Mouse (Mus musculus): ENCODE results near the gene Gpr61. TPM values are rescaled to one million over a fixed set of nuclear protein-coding genes. Genes with fewer than 3 reads are reported as not detected.

Gpr61 gene
- total RNA-seq, 2 experiments from 2014 or later: 12.1 to 14.0 TPM

DNA sequence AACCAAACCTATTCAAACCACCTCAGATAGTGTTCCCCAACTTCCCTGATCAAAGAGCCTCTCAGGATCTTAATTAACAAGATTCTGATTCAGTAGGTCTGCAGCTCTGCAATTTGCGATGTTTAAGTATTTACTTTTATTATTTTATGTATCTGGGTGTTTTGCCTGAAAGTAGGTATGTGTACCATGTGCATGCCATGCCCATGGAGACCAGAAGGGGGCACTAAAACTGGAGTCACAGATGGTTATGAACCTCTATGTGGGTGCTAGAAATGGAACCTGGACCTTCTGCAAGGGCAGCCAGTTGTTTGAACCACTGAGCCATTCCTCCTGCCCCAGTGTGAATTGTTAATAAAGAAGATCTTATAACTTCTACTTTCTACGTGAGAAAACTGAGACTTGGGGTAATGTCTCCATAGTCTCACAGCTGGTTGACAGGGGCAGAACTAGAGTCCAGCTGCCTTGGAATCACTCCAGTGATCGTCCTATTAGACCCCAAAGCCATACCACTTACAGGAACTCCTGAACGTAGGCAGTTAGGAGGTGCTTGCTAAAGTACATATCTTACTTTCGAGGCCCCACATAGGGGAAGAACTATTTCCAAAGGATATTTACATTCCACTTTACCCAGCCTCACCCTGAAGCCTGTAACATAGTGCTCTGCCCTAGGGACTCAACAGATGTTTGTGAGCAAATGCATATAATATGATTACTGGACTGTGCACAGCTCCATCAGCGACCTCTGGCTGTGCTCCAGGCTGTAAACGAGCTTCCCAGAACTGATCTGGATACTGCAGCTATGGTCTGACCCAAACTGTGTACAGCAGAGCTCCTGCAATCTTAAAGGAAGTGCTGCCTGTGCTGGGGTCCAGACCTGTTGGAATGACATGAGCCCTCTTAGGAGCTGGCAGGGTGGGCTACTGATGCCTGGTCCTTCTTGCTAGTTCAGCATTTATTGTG, 24.4 kb upstream of the Gpr61 start:
- no peak for DNase-seq
- intact Hi-C loops (cut with DNase I): no loop called here

DNA sequence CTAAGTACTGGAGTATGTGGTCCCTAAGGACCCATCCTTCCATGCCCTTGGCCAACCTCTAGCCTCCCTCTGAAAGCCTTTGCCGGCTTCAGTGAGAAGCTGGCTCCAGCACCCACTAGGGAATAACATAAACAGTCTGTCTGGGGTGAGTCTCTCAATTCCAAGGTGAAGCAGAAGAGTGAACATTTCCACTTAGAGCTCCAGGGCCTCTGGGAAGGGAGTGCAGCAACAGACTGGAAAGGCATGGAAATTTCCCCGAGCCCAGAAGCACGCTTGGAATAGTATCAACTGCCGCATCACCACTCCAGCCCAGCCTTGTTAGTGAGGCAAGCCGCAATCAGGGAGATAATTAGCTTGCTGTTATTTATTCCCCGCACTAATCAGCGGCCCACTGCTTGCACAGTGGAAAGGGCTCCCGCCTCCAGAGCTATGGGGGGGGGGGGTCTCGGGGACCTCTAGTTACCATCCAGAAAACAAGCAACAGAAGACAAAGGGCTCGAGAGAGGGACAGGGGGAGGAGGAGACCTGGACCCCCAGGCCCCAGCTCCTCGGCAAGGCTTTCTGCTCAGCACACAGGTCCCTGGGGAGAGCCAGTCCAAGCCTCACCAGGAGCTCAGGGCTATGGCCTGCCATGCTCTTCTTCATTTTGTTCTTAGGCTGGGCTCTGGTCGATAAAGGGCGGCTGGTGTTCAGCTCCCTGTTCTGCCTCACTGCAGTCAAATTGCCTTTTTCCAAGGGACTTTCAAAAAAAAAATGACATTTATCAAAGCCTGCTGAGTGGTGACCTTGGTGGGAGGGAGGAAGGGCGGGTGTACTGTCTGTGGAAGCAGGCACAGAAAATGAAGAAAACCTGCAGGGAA, 20.2 kb upstream of the Gpr61 start:
- intact Hi-C loops (cut with DNase I): no loop called here
- peak; percentile 51 for DNase-seq

DNA sequence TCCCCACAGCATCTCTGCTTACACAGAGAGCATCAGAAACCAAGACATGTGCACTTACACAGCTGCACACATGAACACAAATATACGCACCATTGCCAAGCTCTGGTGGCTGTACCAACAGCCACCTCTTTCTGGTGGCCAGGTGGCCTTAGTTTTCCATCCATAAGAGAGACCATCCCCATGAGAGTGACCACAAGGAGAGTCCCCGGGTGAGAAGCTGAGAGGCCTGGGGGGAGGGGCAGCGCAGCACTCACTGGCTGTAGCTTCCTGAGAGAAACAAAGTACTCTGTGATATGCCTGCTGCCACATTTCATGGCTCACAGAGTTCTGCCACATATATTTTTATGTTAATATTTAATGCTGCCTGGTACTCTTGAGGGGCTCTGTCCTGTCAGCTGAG, 14.5 kb upstream of the Gpr61 start:
- intact Hi-C loops (cut with DNase I): loop anchor here (5.0 to 10.0 kb wide), 4 partner anchors 33 to 396 kb away; partner anchors contain the start of genes Cyb561d1, Psrc1, Sort1 and Tmem167b
- no peak for DNase-seq

DNA sequence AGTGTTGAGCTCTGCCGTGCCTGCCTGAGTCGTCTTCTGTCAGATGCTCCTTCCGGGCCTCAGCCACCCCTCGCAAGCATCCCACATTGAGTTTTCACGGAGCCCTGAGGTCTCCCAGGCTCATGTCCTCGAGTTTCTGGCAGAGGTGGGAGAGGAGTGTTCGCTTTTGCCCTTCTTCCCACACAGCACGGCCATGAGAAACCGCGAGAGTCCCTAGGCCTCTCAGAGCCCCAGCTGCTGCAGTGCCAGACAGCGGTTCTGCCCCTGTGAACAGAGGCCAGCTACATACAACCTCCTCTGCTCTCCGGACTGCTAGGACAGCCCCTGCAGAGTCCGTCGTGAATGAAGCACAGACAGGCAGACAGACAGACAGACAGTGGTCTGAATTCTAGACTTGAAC, 12.8 kb upstream of the Gpr61 start:
- intact Hi-C loops (cut with DNase I): loop anchor here (5.0 to 10.0 kb wide), 4 partner anchors 35 to 397 kb away; partner anchors contain the start of genes Cyb561d1, Psrc1, Sort1 and Tmem167b
- DNase-seq: no peak

DNA sequence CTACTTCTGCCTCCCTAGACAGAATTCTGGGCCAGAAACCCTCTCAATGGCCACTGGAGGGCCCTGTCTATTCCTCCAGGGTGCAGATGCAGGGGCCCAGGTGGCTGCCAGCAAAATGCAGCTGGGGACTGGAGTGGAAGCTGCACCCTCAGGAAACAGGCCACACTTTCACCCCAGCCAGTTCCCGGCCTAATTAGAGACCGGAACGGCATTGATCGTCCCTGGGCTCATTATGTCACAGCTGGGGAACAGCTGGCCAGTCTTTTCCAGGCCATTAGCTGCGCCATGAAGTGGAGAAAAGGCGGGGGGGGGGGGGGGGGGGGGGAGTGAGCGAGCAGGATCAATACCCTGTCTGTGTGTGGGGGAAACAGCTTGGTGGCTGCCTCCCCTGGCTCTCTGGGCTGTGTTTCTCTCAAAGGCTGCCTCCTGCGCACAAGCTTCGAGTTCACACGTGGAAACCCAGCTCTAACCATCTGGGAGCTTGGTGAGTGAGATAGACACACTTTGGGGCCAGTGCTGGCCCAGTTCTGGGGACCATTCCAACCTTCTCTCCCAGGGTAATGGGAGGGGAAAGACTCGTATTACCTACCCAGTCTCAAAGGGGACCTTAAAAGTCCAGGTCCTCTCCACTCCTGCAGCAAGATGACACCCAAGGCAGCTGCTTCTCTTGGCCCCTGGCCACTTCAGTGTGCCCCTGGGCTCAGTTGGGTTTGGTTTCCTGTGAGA, 12.0 kb upstream of the Gpr61 start:
- intact Hi-C loops (cut with DNase I): loop anchor here (5.0 to 10.0 kb wide), 4 partner anchors 36 to 398 kb away; partner anchors contain the start of genes Cyb561d1, Psrc1, Sort1 and Tmem167b

DNA sequence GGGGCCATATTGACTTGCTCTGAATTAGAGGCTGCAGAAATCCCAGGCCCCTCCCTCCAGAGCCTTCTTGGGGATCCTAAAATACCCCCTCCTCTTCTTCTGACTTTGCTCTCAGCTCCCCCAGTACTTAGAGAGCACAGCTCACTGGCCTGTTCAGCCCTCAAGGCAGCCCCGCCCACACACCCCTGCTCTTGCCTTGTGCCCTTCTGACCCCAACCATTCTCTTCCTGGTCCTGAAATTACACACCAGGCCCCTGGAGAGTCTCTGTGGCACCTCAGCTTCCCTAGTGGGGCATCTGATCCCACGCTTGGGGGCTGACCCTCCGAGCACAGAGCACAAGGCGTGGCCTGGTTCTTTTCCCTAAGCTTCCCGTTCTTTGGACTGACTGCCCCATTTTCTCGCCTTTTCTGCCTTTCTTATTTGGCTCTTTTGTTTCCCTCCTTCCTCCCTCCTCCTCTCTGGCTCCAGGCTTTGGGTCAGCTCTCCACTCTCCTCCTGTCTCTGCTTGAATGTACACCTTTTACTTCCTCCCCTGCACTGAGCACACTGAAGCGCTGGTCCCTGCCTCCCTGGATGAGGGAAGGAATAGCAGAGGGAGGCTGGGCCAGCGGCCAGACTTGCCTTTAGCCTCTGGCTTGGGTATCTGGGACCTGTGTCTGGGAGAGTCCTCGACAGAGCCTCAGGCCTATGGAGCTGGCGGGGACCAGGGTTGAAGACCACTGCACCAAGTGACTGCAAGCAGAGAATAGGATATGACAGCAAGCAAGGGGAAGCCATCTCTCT, 11.0 kb upstream of the Gpr61 start:
- peak; percentile 43 for DNase-seq
- intact Hi-C loops (cut with DNase I): loop anchor here (5.0 to 10.0 kb wide), 4 partner anchors 37 to 399 kb away; partner anchors contain the start of genes Cyb561d1, Psrc1, Sort1 and Tmem167b

More for the DNA sequence above, 12.0 kb upstream of the Gpr61 start:
- DNase-seq: peak; percentile 62

DNA sequence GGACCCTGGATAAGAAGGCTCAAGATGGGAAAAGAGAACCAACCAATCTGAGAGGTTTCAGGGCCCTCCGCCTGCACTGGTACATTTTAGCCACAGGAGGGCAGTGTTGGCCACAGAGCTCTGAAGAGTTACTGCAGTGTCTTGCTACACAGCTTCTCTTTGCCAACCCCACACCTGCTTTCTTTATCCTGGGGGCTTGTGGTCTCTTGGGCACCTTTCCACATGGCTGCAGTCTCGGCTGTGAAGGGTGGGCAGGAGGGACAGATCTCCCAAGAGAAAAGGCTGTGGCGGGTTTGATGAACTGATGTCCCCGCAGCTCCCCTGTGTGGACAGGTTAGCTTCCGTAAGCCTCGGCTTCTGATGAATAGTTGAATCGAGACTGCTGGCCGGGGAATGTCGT, 10.1 kb upstream of the Gpr61 start:
- intact Hi-C loops (cut with DNase I): loop anchor here (5.0 to 10.0 kb wide), 4 partner anchors 37 to 400 kb away; partner anchors contain the start of genes Cyb561d1, Psrc1, Sort1 and Tmem167b
- peak; percentile 86 for DNase-seq

DNA sequence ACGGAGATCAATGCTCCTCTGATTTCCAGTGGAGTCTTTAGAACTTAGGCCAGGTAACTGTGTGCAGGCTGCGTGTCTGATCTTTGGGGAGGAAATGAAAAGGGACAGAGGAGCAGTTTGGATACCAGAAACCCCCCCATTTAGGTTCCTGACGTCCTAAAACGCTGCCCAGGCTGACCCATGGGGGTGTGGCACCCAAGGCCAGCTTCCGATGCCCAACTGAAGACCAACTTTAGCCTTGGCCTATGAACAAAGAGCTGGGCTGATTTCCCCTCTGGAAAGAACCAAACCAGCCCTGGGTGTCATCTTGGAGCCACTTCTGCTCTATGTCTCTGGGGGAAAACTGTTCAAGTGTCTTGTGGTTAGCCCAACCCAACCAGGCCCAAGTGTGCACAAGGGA, 9.4 kb upstream of the Gpr61 start:
- no peak for DNase-seq
- intact Hi-C loops (cut with DNase I): loop anchor here (10.0 kb wide), 3 partner anchors 121 to 401 kb away; partner anchors contain the start of genes Psrc1, Sort1 and Tmem167b

DNA sequence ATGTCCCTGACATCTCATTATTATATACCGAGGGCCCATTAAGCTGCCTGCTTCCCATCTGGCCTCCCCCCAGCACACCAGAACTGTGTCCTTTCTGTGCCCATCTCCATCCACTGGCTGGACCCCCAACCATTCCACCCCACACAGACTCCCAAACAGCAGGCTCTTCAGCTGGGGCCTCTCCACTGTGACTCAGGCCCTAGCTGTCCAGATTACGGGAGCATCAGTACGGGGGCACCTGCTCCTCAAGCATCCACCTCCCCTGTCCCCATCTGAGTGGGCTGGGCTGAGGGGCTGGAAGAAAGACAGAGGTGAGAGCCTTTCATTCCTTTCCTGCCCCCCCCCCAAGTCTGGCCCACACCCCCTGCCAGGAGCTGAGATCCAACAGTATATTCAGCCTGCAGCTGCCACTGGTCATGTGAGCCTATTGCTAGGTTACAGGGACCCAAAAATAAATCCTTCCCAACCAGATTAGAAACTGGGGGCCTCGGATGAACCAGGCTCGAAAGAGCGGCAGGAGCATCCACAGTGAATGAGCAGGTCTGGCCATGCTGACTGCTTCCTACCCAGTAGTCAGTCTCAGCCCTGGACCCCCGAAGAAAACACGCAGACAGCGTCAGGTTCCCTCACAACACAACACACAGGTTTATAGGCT, 3.8 kb upstream of the Gpr61 start:
- DNase-seq: no peak
- intact Hi-C loops (cut with DNase I): no loop called here

DNA sequence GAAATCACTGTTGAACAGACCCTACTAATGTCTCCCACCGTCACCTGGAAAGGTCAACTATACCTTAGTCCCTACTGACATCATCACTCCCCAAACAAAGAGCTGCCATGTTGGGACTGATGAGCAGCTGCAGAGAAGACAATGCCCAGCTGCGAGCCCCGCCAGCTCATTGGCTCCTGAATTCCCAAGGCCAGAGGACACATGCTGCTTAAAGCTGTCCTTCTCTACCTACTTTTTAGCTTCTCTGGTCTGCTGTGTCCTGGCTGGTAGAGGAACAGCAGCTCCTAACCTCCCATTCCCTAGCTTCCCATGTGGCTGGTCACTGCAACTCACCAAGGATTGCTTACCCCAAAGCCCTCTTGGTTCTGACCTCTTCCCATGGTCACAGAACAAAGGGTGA, 2.4 kb downstream of the Gpr61 start:
- intact Hi-C loops (cut with DNase I): no loop called here
- no peak for DNase-seq

DNA sequence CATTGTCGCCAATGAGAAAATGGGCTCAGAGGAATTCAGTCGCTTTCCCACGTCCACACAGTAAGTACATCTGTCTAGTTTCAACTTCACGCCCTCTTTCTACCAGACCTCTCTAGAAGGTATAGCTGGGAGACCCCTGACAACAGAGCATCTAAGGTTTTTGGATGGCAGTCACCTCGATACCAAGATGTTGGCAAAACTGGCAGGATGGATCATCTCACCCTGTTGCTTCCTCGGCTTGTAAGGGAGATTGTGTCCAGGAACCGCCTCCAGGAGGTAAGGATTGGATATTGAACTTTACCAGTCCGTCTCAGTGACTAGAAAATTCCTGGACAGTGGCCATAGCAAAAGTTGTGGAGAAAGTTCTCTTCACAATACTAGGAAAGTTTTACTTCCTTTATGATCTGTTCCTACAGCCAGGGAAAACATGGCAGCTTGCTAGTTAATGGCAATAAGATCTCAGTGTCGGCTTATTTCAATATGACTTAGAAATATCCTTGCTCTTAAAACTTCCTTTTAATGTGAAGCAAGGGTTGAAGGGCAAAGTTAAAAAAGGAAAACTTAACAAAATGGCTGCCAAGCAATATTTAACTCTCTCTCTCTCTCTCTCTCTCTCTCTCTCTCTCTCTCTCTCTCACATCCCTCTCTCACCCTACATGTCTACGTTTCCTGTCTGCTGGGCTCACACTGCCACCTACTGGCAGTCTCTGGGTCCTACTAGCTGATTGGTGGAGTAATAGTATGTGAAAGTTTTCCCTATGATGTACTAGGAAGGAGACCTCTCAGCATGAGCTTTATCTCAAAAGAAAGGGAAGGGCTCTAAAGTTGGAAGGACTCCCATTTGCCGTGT, 7.1 kb downstream of the Gpr61 start:
- peak; percentile 89 for DNase-seq
- intact Hi-C loops (cut with DNase I): loop anchor here (5.0 kb wide), 2 partner anchors 75 to 280 kb away; no protein-coding TSS in a partner anchor

DNA sequence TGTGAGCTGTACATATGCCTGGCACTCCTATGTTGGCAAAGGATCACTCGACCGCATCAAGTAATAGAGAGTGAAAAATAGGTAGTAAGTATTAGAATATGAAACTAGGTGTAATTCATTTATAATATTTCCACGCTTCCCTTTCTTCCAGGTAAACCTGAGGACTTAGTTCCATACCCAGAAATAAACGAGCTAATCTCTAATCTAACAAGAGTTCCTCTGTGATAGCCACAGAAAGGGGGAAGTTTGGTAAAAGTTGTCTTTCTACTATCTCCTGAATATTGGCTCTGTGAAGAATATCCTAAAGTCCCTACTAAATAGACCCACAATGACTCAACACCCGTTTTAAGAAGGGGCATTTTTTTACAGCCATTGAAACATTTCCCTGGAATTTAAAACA, 8.0 kb downstream of the Gpr61 start:
- DNase-seq: no peak
- intact Hi-C loops (cut with DNase I): loop anchor here (5.0 kb wide), 2 partner anchors 74 to 279 kb away; no protein-coding TSS in a partner anchor

DNA sequence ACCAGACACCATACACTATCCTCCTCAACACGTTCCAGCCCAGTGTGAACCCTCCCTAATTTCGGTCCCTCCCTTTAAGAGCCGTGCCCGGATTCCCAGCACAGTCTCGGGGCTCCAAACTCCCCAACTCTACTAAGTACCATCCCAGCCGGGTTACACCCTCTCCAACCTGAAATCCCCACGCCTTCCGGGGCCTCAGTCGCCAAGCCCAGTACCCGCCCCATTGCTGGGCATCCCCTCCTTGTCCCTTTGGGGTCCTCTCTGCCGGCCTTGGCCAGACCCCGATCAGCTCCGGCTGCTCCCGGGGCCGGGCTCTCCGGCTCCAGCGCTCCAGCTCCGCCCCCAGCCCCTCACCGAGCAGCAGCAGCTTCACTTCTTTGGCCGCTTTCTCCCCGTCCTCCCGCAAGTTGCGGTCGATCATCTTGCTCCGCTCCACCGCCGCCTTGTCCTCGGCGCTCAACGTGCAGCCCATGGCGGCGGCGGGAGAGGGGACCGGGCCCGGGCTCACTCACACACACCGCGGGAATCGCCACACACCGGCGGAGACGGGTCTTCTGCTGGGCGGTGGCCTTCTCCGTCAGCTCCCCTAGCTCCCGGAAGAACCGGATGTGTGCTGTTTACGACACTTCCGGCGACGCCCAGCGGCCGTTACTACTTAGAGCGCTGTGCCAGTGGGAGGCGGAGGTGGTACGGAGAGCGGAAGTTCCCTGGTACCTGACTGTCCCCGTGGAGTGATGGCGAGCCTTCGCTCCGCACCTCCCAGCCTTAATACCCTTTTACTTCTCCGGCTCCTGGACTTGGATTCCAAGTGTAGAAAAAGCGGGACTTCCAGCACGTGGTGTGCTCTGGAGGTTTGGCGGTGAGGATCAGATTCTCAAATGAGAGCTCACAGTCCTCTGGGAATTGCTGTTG, 8.9 kb downstream of the Gpr61 start, which contains the start of gene Gnai3:
Gene Gnai3 (minus strand): TSS at position 613 of the 912 bp plus-strand sequence.
- intact Hi-C loops (cut with DNase I): loop anchor here (5.0 kb wide), 2 partner anchors 73 to 278 kb away; no protein-coding TSS in a partner anchor
- peak; percentile 90 for DNase-seq

DNA sequence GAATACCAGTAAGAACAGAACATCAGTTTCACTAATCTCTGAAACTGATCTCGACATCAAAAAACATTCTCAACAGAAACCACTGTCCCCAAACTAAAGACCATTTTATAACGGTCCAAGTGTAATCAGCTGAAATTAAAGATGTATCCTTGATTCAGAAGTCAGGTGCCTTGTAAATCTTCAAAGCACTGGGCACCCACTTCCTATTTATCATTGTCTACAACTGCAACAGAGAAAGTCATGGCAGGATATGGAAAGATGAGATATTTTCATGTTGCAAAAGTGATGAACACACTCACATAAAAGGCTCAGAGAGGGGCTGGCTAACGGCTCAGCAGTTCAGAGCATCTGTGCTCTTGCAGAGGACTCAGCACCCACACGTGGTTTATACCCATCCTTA, 13.9 kb downstream of the Gpr61 start:
- intact Hi-C loops (cut with DNase I): no loop called here
- DNase-seq: no peak

DNA sequence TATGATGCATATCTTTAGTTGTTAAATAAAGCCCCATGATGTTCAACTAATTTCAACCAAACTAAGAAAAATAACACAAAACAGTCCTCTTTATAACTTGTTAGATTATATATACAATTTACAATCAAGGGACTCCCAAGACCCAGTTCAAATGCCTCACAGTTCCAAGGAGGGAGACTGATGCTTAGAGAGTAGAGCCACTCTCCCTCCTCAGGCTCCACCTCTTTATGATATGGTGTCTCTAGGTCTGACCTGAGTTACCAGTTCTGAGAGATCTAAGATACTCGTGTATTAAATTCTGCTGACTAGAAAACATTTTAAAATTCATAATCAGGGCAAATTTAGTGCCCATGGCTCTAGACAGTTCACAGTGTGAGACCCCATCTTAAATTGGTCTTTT, 15.6 kb downstream of the Gpr61 start:
- intact Hi-C loops (cut with DNase I): no loop called here
- DNase-seq: no peak

DNA sequence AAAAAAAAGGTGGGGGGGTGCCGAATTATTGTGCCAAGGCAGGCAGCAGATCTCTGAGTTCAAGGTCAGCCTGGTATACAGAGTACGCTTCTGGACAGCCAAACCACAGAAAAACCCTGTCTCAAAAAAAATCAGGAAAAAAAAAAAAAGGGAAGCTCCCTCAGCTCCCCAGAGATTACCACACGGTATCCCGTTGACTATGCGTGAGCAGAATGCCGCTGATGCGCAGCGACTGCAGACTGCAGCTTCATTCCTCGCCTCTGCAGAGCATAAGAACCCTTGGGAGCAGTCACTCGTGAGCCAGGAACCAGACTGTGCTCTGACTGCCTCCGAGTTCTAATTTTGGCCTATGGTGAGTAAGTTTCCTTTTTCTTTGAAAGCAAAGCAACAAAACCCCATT, 20.0 kb downstream of the Gpr61 start:
- intact Hi-C loops (cut with DNase I): no loop called here
- no peak for DNase-seq

DNA sequence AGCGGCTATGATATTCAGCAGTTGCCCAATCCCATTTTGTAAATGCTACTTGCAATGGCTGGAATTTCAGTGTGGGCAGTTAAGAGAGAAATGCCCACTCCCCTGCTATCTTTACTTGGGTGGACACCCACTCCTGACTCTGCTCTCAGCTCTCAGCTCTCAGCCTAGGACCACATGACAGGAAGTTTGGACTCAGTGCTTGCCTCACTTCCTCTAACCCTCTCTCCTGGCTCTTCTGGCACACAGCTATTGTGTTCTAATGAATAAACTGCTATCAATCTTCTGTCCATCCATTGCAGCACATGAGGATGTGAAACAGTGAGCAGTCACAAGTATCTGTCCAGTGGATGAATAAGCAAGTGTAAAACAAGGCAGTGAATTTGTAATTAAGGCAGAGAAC, 22.2 kb downstream of the Gpr61 start:
- DNase-seq: no peak
- intact Hi-C loops (cut with DNase I): no loop called here

Measured in left cerebral cortex, postnatal 4 days (tissue).